Mouse (Mus musculus) intestine, embryonic 14.5 days (tissue): ENCODE results near the gene 2610001J05Rik. TPM values are rescaled to one million over a fixed set of nuclear protein-coding genes. Genes with fewer than 3 reads are reported as not detected.
A peak's percentile ranks its signal among the peaks of the same experiment; 100 is the strongest.

Source experiments
- ATAC-seq: fragments of 200-750 bp; cut with Nextera tagmentation; replicated peaks from 2 replicates; pipeline ENCODE4 v1.8.0; 2017; ENCODE audit warnings: low read depth, moderate number of reproducible peaks, moderate TSS enrichment, moderate library complexity; ENCODE audit not compliant: low FRiP score, low TSS enrichment
- DNase-seq: peaks from one replicate; pipeline ENCODE4 v3.0.0-alpha.2; 2018; ENCODE audit warnings: low spot score
- H3K27ac ChIP-seq: fragments of 300-500 bp; sonication (generic); 2 replicates; pipeline ENCODE4 v1.5.1; 2014; ENCODE audit warnings: low read depth, mild to moderate bottlenecking, control low read depth
- H3K27me3 ChIP-seq: fragments of 300-500 bp; sonication (generic); replicated peaks from 2 replicates; pipeline ENCODE4 v1.6.1; 2014; ENCODE audit warnings: low read length, control low read depth; ENCODE audit not compliant: control insufficient read depth, insufficient read depth
- H3K36me3 ChIP-seq: fragments of 300-500 bp; sonication (generic); 2 replicates; pipeline ENCODE4 v1.6.1; 2014; ENCODE audit warnings: low read length, control low read depth; ENCODE audit not compliant: control insufficient read depth, insufficient read depth
- H3K4me1 ChIP-seq: fragments of 300-500 bp; sonication (generic); replicated peaks from 2 replicates; pipeline ENCODE4 v1.6.1; 2014; ENCODE audit warnings: low read length, control low read depth, mixed read lengths; ENCODE audit not compliant: control insufficient read depth, insufficient read depth
- H3K4me2 ChIP-seq: fragments of 300-500 bp; sonication (generic); 2 replicates; pipeline ENCODE4 v1.6.1; 2014; ENCODE audit warnings: low read length
- H3K4me3 ChIP-seq: fragments of 300-500 bp; sonication (generic); 2 replicates; pipeline ENCODE4 v1.5.1; 2014; ENCODE audit warnings: low read depth, low read length, control low read depth, mixed read lengths
- H3K9ac ChIP-seq: fragments of 300-500 bp; sonication (generic); 2 replicates; pipeline ENCODE4 v1.6.1; 2014; ENCODE audit warnings: mild to moderate bottlenecking, low read length
- H3K9me3 ChIP-seq: fragments of 300-500 bp; sonication (generic); 2 replicates; pipeline ENCODE4 v1.6.1; 2016; ENCODE audit warnings: low read length, control low read depth; ENCODE audit not compliant: control insufficient read depth
- WGBS: fragments of 180-500 bp; shearing (Covaris S2); extraction: QIAGEN DNeasy Blood & Tissue Kit; methylation state at CpG from one replicate; pipeline ENCODE4 v1.1.7; 2014; 5-methylcytosine and 5-hydroxymethylcytosine counted together
- polyA plus RNA-seq: library from polyadenylated mRNA; unstranded; fragments of >200 nt; fragmentation: Nextera tagmentation; extraction: Ambion mirVana; gene quantifications from 2 replicates; pipeline ENCODE4 v1.2.1, GENCODE M21; 2014

2610001J05Rik gene
- polyA plus RNA-seq, result 85.4 and 85.8 TPM in 2 replicates

DNA sequence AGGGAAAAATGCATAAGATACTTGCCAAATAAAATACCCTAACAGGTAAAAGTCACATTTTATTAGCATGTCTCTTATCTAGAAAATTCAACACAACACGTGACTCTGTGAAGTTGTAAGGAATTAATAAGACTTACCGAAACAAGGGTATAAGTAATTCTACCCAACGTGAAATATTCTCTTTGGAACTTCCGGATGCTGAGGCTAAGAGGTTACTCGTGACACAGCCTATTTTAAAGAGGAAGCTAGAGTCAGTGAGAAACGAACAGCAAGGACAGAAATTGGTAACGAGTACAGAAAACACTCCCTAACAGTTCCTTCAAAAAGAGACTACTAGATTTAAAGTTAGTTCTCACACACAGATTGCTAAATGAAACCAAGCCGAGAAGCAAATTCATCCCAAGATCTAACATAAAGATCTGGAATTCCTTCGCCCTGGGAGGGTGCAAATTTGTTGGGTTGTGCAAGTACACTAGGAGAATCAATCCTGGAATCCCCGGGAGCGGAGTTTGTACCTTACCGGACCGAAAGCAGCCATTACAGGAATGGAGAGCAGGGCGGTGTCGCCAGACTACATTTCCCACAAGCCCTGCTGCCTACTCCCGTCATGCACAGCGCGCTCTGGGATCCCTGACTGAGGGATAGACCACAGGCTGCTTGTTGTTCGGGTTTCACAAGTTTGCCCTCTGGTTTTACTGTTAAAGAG is at the start of gene 2610001J05Rik:
2610001J05Rik (minus strand) TSS at position 600 of the 706 bp plus-strand sequence.
- Histone ChIP-seq H3K9me3 (no peaks in the 10 kb centered on the region), H3K36me3 (peaks cover 10% of the 10 kb centered on the region), H3K4me2 (peak within 1 kb of the TSS; percentile 56), H3K4me3 (peak within 1 kb of the TSS; percentile 61), H3K27me3 (no peaks in the 10 kb centered on the region), H3K9ac (peak within 1 kb of the TSS; percentile 65), H3K4me1 (peaks cover 10% of the 10 kb centered on the region; the same call in 1 of the 2 replicates), H3K27ac (peak within 1 kb of the TSS; percentile 83)
- DNase-seq, result peak; percentile 91
- ATAC-seq, result peak; percentile 99
- under 1% methylated on average over 19 of the region's 19 CpGs for WGBS

DNA sequence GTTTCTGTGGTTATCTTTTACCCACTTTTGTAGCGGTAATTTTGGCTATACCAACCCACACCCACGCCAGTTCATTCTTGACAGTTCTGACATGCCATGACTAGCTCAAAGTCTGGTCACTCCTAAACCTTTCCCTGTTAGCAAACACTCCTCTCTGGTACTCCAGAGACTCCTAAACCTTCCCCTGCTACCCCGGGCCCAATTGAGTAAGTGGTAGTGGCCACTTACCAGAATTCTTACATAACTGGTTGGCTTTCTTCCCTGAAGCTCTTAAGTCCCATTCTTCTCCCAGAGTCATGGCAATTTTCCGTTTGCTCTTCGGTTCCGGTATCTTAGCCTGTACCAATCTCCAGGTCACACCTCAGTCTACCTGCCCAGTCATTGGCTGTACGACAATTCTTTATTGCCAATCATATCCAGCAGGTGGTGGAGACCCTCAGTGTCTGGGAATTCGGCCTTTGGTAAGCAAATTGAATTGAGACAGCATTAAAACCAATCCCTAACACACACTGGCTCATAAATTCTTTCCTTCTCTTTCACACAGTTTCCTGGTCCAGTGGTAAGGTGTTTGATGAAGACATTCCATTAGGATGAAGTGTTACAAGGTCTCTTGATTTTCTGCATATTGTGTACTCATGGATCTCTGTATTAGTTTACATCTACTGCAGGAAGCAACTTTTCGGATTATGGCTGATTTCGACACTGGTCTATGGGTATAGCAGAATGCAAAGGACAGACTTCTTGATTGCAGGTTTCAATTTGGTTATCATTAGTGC is 38.6 kb upstream of the 2610001J05Rik start:
- Histone ChIP-seq H3K9me3 (no peaks in the 10 kb centered on the region), H3K36me3 (no peaks in the 10 kb centered on the region), H3K4me1 (no peaks in the 10 kb centered on the region), H3K27me3 (no peaks in the 10 kb centered on the region), H3K27ac (no peak overlapping the region), H3K4me2 (no peak overlapping the region), H3K9ac (no peak overlapping the region), H3K4me3 (no peak overlapping the region)
- 90% methylated on average over 10 of the region's 10 CpGs for WGBS
- DNase-seq (no peak), ATAC-seq (no peak)

- WGBS, result 84% methylated on average over 5 of the region's 5 CpGs
- no peaks in the 10 kb centered on the region for H3K9me3 ChIP-seq
- no peaks in the 10 kb centered on the region for H3K4me1 ChIP-seq
- no peak for ATAC-seq
- no peak overlapping the region for H3K27ac ChIP-seq
- no peak overlapping the region for H3K4me2 ChIP-seq
- no peaks in the 10 kb centered on the region for H3K36me3 ChIP-seq
- H3K4me3 ChIP-seq, result no peak overlapping the region
- no peaks in the 10 kb centered on the region for H3K27me3 ChIP-seq
- no peak for DNase-seq
- H3K9ac ChIP-seq, result no peak overlapping the region
Measured at GRCm38 (mm10) chr6:13902941-13903627, 31.8 kb upstream of the 2610001J05Rik start.

- 84% methylated on average over 3 of the region's 3 CpGs for WGBS
- H3K36me3 ChIP-seq, result no peaks in the 10 kb centered on the region
- H3K4me1 ChIP-seq, result no peaks in the 10 kb centered on the region
- H3K4me3 ChIP-seq, result no peak overlapping the region
- no peak overlapping the region for H3K27ac ChIP-seq
- DNase-seq (no peak), ATAC-seq (no peak)
- no peak overlapping the region for H3K4me2 ChIP-seq
- H3K9me3 ChIP-seq, result no peaks in the 10 kb centered on the region
- no peaks in the 10 kb centered on the region for H3K27me3 ChIP-seq
- H3K9ac ChIP-seq, result no peak overlapping the region
Measured at GRCm38 (mm10) chr6:13884877-13885592, 13.7 kb upstream of the 2610001J05Rik start.

DNA sequence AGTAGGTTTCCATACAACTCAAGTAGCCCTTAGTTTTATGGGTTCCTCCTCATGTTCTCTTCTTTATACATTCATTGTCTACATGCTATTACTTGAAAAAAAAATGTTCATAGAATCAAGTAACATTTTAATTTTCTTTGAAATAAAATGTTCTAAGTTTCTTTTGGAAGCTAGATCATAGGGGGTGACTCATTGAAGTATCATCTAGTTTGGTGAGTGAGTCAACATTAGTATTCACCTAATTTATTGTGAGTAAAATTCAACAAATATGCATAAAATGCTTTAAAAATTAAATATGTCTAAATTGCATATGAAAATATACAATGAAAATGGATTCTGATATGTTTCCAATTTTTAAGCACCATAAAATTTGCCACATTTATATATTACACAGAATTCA is 11.6 kb upstream of the 2610001J05Rik start:
- DNase-seq (no peak), ATAC-seq (no peak)
- Histone ChIP-seq H3K4me1 (no peaks in the 10 kb centered on the region), H3K4me3 (no peak overlapping the region), H3K27ac (no peak overlapping the region), H3K36me3 (no peaks in the 10 kb centered on the region), H3K9me3 (no peaks in the 10 kb centered on the region), H3K4me2 (no peak overlapping the region), H3K9ac (no peak overlapping the region), H3K27me3 (no peaks in the 10 kb centered on the region)

GRCm38 (mm10) chr6:13873959-13874358 is 2.6 kb upstream of the 2610001J05Rik start:
- H3K27ac ChIP-seq, result no peak overlapping the region
- H3K4me1 ChIP-seq, result peaks cover 10% of the 10 kb centered on the region; the same call in 1 of the 2 replicates
- 0 out of 2 replicates have a peak, but pooled peaks cover 3% of the 10 kb centered on the region for H3K36me3 ChIP-seq
- ATAC-seq (no peak), DNase-seq (no peak)
- no peak overlapping the region for H3K4me2 ChIP-seq
- no peaks in the 10 kb centered on the region for H3K27me3 ChIP-seq
- no peaks in the 10 kb centered on the region for H3K9me3 ChIP-seq
- no peak overlapping the region for H3K4me3 ChIP-seq
- no peak overlapping the region for H3K9ac ChIP-seq
- 82% methylated on average over 2 of the region's 2 CpGs for WGBS

- ATAC-seq, result no peak
- H3K36me3 ChIP-seq, result peaks cover 10% of the 10 kb centered on the region
- H3K4me1 ChIP-seq, result peaks cover 10% of the 10 kb centered on the region; the same call in 1 of the 2 replicates
- H3K9ac ChIP-seq, result no peak overlapping the region
- peak overlapping the region; percentile 61 for H3K4me3 ChIP-seq
- DNase-seq, result no peak
- no peak overlapping the region for H3K27ac ChIP-seq
- peak overlapping the region; percentile 56 for H3K4me2 ChIP-seq
- 58% methylated on average over 7 of the region's 7 CpGs for WGBS
- H3K27me3 ChIP-seq, result no peaks in the 10 kb centered on the region
- no peaks in the 10 kb centered on the region for H3K9me3 ChIP-seq
Measured at GRCm38 (mm10) chr6:13872076-13872475, 758 bp upstream of the 2610001J05Rik start.

DNA sequence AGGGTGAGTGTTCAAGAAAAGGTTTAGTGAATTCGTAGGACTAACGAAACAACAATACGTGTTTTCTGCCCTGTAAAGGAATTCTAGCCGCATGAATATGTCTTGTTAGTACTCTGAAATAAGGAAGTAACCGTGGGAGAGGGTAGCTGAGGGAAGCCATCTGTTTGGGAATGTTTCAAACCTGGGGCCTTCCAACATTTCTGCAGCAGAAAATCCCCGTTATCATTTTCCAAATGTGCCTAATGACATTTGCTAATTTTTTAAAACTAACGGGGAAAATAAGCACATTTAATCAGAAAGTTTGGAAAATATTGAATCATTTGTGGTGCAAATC is 274 bp upstream of the 2610001J05Rik start:
- Histone ChIP-seq H3K36me3 (peaks cover 10% of the 10 kb centered on the region), H3K27ac (peak overlapping the region; percentile 83), H3K4me1 (peaks cover 10% of the 10 kb centered on the region; the same call in 1 of the 2 replicates), H3K27me3 (no peaks in the 10 kb centered on the region), H3K4me2 (peak overlapping the region; percentile 56), H3K9me3 (no peaks in the 10 kb centered on the region), H3K4me3 (peak overlapping the region; percentile 61), H3K9ac (peak overlapping the region; percentile 65)
- peak; percentile 66 for ATAC-seq
- no peak for DNase-seq
- 1% methylated on average over 7 of the region's 7 CpGs for WGBS
